Mouse (Mus musculus) c-Kit-positive CD71-positive TER-119-negative erythroid progenitor cells, embryonic 14.5 days (primary cell): Measurements from ENCODE around the gene Gm13539.
A peak's percentile ranks its signal among the peaks of the same experiment; 100 is the strongest.

ENCODE experiments used
- DNase-seq: peaks from one replicate; pipeline ENCODE4 v3.0.0-alpha.2; 2013; ENCODE audit warnings: low read depth

Gm13539 gene

GRCm38 (mm10) chr2:25828344-25828947 lies 46.4 kb downstream of the Gm13539 start:
- no peak for DNase-seq

GRCm38 (mm10) chr2:25830786-25831185 lies 48.7 kb downstream of the Gm13539 start:
- DNase-seq = no peak

GRCm38 (mm10) chr2:25836291-25836690 lies 54.2 kb downstream of the Gm13539 start:
- DNase-seq = peak; percentile 45
